Mouse (Mus musculus) testis, adult 2 months (tissue): ENCODE results near the gene Mapk9. TPM values are rescaled to one million over a fixed set of nuclear protein-coding genes. Genes with fewer than 3 reads are reported as not detected.

Source experiments
- H3K27ac ChIP-seq: fragments of 200-500 bp; 2 replicates; pipeline ENCODE4 v1.5.1; 2012; ENCODE audit warnings: low read depth, low read length; ENCODE audit not compliant: control insufficient read depth, insufficient read depth
- H3K27me3 ChIP-seq: fragments of 200-500 bp; 2 replicates; pipeline ENCODE4 v1.6.1; 2012; ENCODE audit warnings: mild to moderate bottlenecking, low read length, moderate library complexity; ENCODE audit not compliant: control insufficient read depth, insufficient read depth
- H3K36me3 ChIP-seq: fragments of 200-500 bp; 2 replicates; pipeline ENCODE4 v1.6.1; 2012; ENCODE audit warnings: mild to moderate bottlenecking, low read length; ENCODE audit not compliant: control insufficient read depth, insufficient read depth
- H3K4me1 ChIP-seq: fragments of 200-500 bp; 2 replicates; pipeline ENCODE4 v1.6.1; 2012; ENCODE audit warnings: low read length; ENCODE audit not compliant: control insufficient read depth, insufficient read depth
- H3K4me3 ChIP-seq: fragments of 200-500 bp; 2 replicates; pipeline ENCODE4 v1.5.1; 2012; ENCODE audit warnings: low read depth, mild to moderate bottlenecking, low read length, moderate library complexity, mixed read lengths; ENCODE audit not compliant: control insufficient read depth
- CTCF ChIP-seq: fragments of 200-500 bp; IDR thresholded peaks from 2 replicates; pipeline ENCODE4 v1.5.1; 2012; ENCODE audit warnings: low read depth, mild to moderate bottlenecking, inconsistent platforms, low read length, moderate library complexity; ENCODE audit not compliant: control insufficient read depth, insufficient read depth, insufficient replicate concordance
- POLR2A ChIP-seq: fragments of 200-500 bp; IDR thresholded peaks from 2 replicates; pipeline ENCODE4 v1.6.1; 2012; ENCODE audit warnings: low read depth, mild to moderate bottlenecking, inconsistent platforms, low read length, moderate library complexity; ENCODE audit not compliant: control insufficient read depth
- polyA plus RNA-seq: library from polyadenylated mRNA; depleted of rRNA; stranded (reverse); fragments of >200 nt; gene quantifications from 2 replicates; pipeline ENCODE4 v1.2.3, GENCODE M21; 2012

The Mapk9 gene
- polyA plus RNA-seq, 1 experiment = 33.2 TPM

DNA sequence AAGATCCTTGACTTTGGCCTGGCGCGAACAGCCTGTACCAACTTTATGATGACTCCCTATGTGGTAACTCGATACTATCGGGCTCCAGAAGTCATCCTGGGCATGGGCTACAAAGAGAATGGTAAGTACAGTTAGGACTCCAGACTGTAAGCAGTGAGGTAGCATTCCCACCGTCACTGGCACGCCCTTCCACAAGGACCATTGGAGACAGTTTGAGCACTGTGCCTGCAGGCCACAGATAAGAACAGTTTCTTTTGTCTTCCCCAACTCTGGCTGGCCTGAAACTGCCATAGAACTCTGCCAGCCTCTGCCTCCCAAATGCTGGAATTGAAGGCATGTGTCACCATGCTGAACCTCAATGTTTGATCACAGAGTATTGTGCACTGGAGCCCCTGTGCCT, 26.2 kb downstream of the Mapk9 start:
- Histone ChIP-seq H3K36me3 (peaks cover 7% of the 10 kb centered on the region), H3K27me3 (no peaks in the 10 kb centered on the region), H3K4me1 (no peaks in the 10 kb centered on the region), H3K27ac (peak overlapping the region; percentile 38), H3K4me3 (peak overlapping the region; percentile 24; the same call in 1 of the 2 replicates)
- TF ChIP-seq CTCF (no peak), POLR2A (no peak)

- Histone ChIP-seq H3K27me3 (no peaks in the 10 kb centered on the region), H3K27ac (0 out of 2 replicates have a peak overlapping the region, but pooled peaks have one; percentile 17), H3K4me3 (no peak overlapping the region), H3K4me1 (no peaks in the 10 kb centered on the region), H3K36me3 (peaks cover 7% of the 10 kb centered on the region)
- no peak for TF ChIP-seq CTCF
- no peak for TF ChIP-seq POLR2A
Observed at GRCm38 (mm10) chr11:49876948-49877817, 30.6 kb downstream of the Mapk9 start.

DNA sequence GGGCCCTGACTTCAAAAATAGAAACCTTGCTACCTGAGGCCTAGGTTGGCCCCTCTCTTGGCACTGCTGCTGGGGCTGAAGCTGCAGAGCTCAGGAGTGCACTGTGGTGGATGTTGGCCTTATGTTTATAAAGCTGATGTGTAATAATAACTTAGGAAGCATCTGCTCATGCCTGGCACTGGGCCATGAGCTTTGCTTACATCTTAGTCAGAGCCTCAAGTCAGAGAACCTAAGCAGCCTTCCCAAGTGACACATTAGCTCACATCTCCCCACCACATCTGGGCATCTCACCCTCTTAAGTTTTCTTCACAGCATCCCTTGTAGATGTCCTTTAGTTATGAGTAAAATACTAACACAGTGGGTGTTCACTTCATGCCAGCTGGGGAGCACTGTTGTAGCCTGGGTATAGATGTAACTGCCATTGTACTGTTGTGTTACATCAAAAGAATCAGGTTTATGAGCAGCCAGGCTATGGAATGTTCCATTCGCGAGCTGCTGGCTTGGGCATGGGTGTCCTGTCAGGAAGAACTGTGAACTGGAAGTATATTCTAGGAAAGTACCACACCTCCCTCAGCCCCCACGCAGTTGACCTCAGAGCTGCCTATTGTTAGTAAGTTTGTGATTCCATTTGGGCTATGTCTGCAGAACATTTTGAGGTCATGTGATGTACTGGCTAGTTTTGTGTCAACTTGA, 33.5 kb downstream of the Mapk9 start:
- Histone ChIP-seq H3K27me3 (no peaks in the 10 kb centered on the region), H3K36me3 (peaks cover 2% of the 10 kb centered on the region), H3K27ac (no peak overlapping the region), H3K4me3 (no peak overlapping the region), H3K4me1 (no peaks in the 10 kb centered on the region)
- TF ChIP-seq POLR2A = no peak
- TF ChIP-seq CTCF = no peak

- Histone ChIP-seq H3K27me3 (no peaks in the 10 kb centered on the region), H3K36me3 (peaks cover 2% of the 10 kb centered on the region), H3K4me1 (no peaks in the 10 kb centered on the region), H3K27ac (no peak overlapping the region), H3K4me3 (no peak overlapping the region)
- TF ChIP-seq CTCF = no peak
Observed at GRCm38 (mm10) chr11:49883394-49883793, 36.8 kb downstream of the Mapk9 start.

- H3K4me3 ChIP-seq = no peak overlapping the region
- no peak for TF ChIP-seq POLR2A
- TF ChIP-seq CTCF = no peak
- H3K27ac ChIP-seq = no peak overlapping the region
- no peaks in the 10 kb centered on the region for H3K27me3 ChIP-seq
- H3K4me1 ChIP-seq = no peaks in the 10 kb centered on the region
- no peaks in the 10 kb centered on the region; the same call in 1 of the 2 replicates for H3K36me3 ChIP-seq
Observed at GRCm38 (mm10) chr11:49888469-49888868, 41.9 kb downstream of the Mapk9 start.

DNA sequence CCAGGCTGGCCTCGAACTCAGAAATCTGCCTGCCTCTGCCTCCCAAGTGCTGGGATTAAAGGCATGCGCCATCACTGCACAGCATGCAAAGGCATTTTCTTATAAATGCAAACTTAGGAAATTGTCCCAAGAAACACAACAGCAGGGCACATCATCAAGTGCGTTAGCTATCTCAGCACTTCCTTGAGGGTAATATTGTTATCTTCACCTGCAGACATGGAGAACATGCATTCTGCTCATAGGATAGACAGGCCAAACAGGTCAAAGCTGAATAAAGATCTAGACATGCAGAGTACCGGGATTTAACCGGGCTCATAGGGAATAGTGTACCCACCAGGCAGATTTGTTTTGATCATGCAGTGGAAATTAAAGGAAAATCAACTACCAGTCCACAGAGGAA, 45.4 kb downstream of the Mapk9 start:
- H3K27me3 ChIP-seq = no peaks in the 10 kb centered on the region
- H3K36me3 ChIP-seq = no peaks in the 10 kb centered on the region
- H3K4me3 ChIP-seq = no peak overlapping the region
- H3K27ac ChIP-seq = no peak overlapping the region
- TF ChIP-seq CTCF (no peak), POLR2A (no peak)
- H3K4me1 ChIP-seq = no peaks in the 10 kb centered on the region

DNA sequence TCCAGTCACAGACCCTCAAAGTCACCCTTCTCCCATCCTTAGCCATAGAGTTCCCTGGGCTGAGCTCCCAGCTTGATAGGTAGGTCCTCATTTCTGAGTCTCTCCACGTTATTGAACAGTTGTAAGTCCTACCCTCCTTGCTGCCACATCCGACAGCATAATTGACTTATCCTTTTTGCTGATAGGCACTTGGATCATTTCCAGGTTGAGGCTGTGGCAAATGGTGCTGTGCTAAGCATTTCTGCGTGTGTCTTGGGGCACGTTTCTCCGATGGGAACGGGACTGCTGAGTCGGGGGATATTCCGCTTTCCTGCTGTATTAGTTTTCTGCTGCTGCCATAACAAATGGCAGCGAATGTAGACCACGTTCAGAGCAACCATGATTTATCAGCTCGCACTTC, 47.3 kb downstream of the Mapk9 start:
- H3K4me1 ChIP-seq = no peaks in the 10 kb centered on the region

More for the DNA sequence above, 47.3 kb downstream of the Mapk9 start:
- no peaks in the 10 kb centered on the region for H3K36me3 ChIP-seq
- no peak for TF ChIP-seq CTCF
- no peak for TF ChIP-seq POLR2A
- H3K27ac ChIP-seq = no peak overlapping the region
- no peaks in the 10 kb centered on the region for H3K27me3 ChIP-seq
- no peak overlapping the region for H3K4me3 ChIP-seq
